ENCODE assay signal across 9 mouse cellular contexts in the genomic region with DNA sequence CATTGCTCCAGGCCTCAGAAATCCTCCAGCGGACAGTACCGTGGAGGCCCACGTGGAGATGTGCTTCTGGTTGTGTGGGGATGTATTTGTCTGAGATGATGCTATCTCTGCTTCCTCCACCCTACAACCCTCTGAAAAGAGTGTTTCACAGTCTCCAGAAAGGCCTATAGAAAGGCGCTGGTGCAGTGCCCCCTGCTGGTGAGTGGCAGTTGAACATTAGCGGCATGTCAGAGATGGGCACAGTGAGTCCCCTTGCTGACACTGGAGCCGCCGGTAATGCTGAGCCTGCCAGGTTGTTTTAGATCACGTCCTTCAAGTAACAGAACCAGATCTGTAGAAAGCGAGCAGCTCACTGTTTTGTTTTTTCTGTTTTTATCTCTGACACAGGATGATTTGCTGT.
A peak's percentile ranks its signal among the peaks of the same experiment; 100 is the strongest.
DNase-seq lines count a peak whose midpoint lies in the region; TF ChIP-seq lines count a peak whose summit lies in the region.
"Had no signal": no experiment of that assay in that cellular context is flagged by ENCODE, and none has a peak within 500 bp of the region (broad histone marks: within the 10 kb centered on the region; RNA-seq: fewer than 3 reads in every experiment).

No protein-coding gene starts in this region.

- peak; percentile 73 for TF ChIP-seq CTCF in layer of hippocampus, adult 2 months (conservative IDR thresholded peaks at IDR 0.05)
- TF ChIP-seq CTCF in ES-Bruce4 (IDR thresholded peaks at IDR 0.05; ENCODE audit: low read depth, low read length), result peak; percentile 79
- TF ChIP-seq CTCF in lung, adult 2 months (IDR thresholded peaks at IDR 0.05; ENCODE audit: insufficient read depth, low read length), result peak; percentile 38; the same call in 1 of the 2 replicates

- no peak for TF ChIP-seq EP300 in ES-Bruce4 (IDR thresholded peaks at IDR 0.05; ENCODE audit: insufficient read depth, low read depth, low read length)

- WGBS in lung, adult 2 months, result 66% methylated on average over 9 of the region's 9 CpGs

- peak; percentile 1 for DNase-seq in cerebellum, adult 11 months
- no peak for DNase-seq in cerebellum, adult 9-11 months
- peak in 1 of 2 experiments; percentile 19 for DNase-seq in layer of hippocampus, adult 2 months (ENCODE audit: low spot score in 2 of 2)
- DNase-seq in layer of hippocampus, adult 9-10 months (ENCODE audit: low spot score), result no peak
- peak; percentile 11 for DNase-seq in cerebellum, adult 9-10 months
- peak; percentile 12 for DNase-seq in lung, adult 2 months
- DNase-seq in thymus, postnatal 0 days (ENCODE audit: low spot score), result no peak

- no peaks in the 10 kb centered on the region for H3K9me3 ChIP-seq in ES-Bruce4 (replicated peaks; ENCODE audit: control insufficient read depth, insufficient read depth, low read length, poor library complexity, severe bottlenecking)

- H3K4me1 ChIP-seq in ES-Bruce4 (ENCODE audit: control insufficient read depth, insufficient read depth, low read length), result peaks cover 8% of the 10 kb centered on the region
- no peaks in the 10 kb centered on the region for H3K4me1 ChIP-seq in lung, adult 2 months (ENCODE audit: control insufficient read depth, insufficient read depth, low read length)

- no peak for TF ChIP-seq POLR2A in ES-Bruce4 (IDR thresholded peaks at IDR 0.05; ENCODE audit: insufficient read depth, low read length)
- TF ChIP-seq POLR2A in lung, adult 2 months (IDR thresholded peaks at IDR 0.05; ENCODE audit: borderline replicate concordance, extremely low read depth, low read depth, low read length), result no peak

- H3K9ac ChIP-seq in ES-Bruce4 (ENCODE audit: low read depth, poor library complexity, severe bottlenecking), result no peak overlapping the region

- H3K4me3 ChIP-seq in layer of hippocampus, adult 2 months, result no peak overlapping the region
- no peak overlapping the region for H3K4me3 ChIP-seq in ES-Bruce4 (ENCODE audit: low read depth, low read length)
- H3K4me3 ChIP-seq in lung, adult 2 months (replicated peaks; ENCODE audit: extremely low read depth, low read depth, low read length), result no peak overlapping the region
- H3K4me3 ChIP-seq: myocyte had no signal

- no peaks in the 10 kb centered on the region for H3K27me3 ChIP-seq in ES-Bruce4 (ENCODE audit: control insufficient read depth, insufficient read depth, low read length, poor library complexity, severe bottlenecking)

- H3K36me3 ChIP-seq in ES-Bruce4 (ENCODE audit: control insufficient read depth, insufficient read depth, low read length, poor library complexity, severe bottlenecking), result no peaks in the 10 kb centered on the region

- no peak overlapping the region for H3K27ac ChIP-seq in layer of hippocampus, adult 2 months
- no peak overlapping the region for H3K27ac ChIP-seq in ES-Bruce4 (ENCODE audit: insufficient read depth, low read length)

Comparison
In these comparisons a context has a peak if more than half of its experiments do, and no peak if none do; other contexts are left out.
1. DNase-seq: peak in cerebellum, adult 11 months (single experiment), cerebellum, adult 9-10 months (single experiment) and lung, adult 2 months (single experiment); none in cerebellum, adult 9-11 months (single experiment), layer of hippocampus, adult 9-10 months (single experiment) and thymus, postnatal 0 days (single experiment).
2. Peak in every context shown above with its lines, with median percentiles within 50 percentile points of each other: CTCF ChIP-seq.